ENCODE assay signal across 13 mouse cellular contexts in genomic region chr5:102793536-102793935, GRCm38 (mm10).
DNase-seq lines count a peak whose midpoint lies in the region; ATAC-seq and TF ChIP-seq lines count a peak whose summit lies in the region.
"Had no signal": no experiment of that assay in that cellular context is flagged by ENCODE, and none has a peak within 500 bp of the region (broad histone marks: within the 10 kb centered on the region; RNA-seq: fewer than 3 reads in every experiment).

No protein-coding gene starts in this region.

- H3K36me3 ChIP-seq in lung, embryonic 14.5 days (ENCODE audit: insufficient read depth): no peaks in the 10 kb centered on the region
- no peaks in the 10 kb centered on the region for H3K36me3 ChIP-seq in thymus, adult 2 months (ENCODE audit: control insufficient read depth, insufficient read depth, low read length)
- H3K36me3 ChIP-seq in liver, embryonic 12.5 days: no peaks in the 10 kb centered on the region
- H3K36me3 ChIP-seq: midbrain, embryonic 10.5 days had no signal

- WGBS in lung, embryonic 14.5 days: 77% methylated on average over 11 of the region's 11 CpGs
- 88% methylated on average over 11 of the region's 11 CpGs for WGBS in thymus, adult 2 months
- WGBS in liver, embryonic 12.5 days (ENCODE audit: insufficient replicate concordance): 70% methylated on average over 11 of the region's 11 CpGs

- ATAC-seq in lung, embryonic 14.5 days (ENCODE audit: insufficient read depth): no peak
- no peak for ATAC-seq in liver, embryonic 12.5 days
- ATAC-seq: forebrain, embryonic 16.5 days; intestine, postnatal 0 days had no signal

- H3K9me3 ChIP-seq in lung, embryonic 14.5 days (ENCODE audit: low read depth, low read length): no peaks in the 10 kb centered on the region
- no peaks in the 10 kb centered on the region for H3K9me3 ChIP-seq in liver, embryonic 12.5 days (replicated peaks)
- H3K9me3 ChIP-seq: midbrain, embryonic 10.5 days had no signal

- no peak overlapping the region for H3K4me3 ChIP-seq in lung, embryonic 14.5 days (ENCODE audit: low read depth, low read length)
- no peak overlapping the region for H3K4me3 ChIP-seq in thymus, adult 2 months (ENCODE audit: control insufficient read depth, insufficient read depth, low read length)
- no peak overlapping the region for H3K4me3 ChIP-seq in liver, embryonic 12.5 days
- H3K4me3 ChIP-seq: midbrain, embryonic 10.5 days had no signal

- no peaks in the 10 kb centered on the region for H3K27me3 ChIP-seq in lung, embryonic 14.5 days (ENCODE audit: insufficient read depth, low read length)
- no peaks in the 10 kb centered on the region for H3K27me3 ChIP-seq in thymus, adult 2 months (ENCODE audit: control insufficient read depth, insufficient read depth, low read length)
- H3K27me3 ChIP-seq in liver, embryonic 12.5 days (replicated peaks): no peaks in the 10 kb centered on the region

- H3K9ac ChIP-seq in lung, embryonic 14.5 days: no peak overlapping the region
- no peak overlapping the region for H3K9ac ChIP-seq in liver, embryonic 12.5 days

- DNase-seq in adrenal gland, adult 2 months: peak; percentile 20
- DNase-seq in adrenal gland, postnatal 25 days: no peak
- peak; percentile 33 for DNase-seq in urinary bladder, postnatal 14 days (ENCODE audit: low spot score)
- DNase-seq in urinary bladder, postnatal 4 days (ENCODE audit: low spot score in 2 of 2): no peak
- DNase-seq in lung, embryonic 14.5 days: peak; percentile 56
- no peak for DNase-seq in yolk sac, embryonic 10.5 days (ENCODE audit: low spot score)
- DNase-seq in thymus, adult 2 months: no peak
- DNase-seq: cerebellum, adult 11-12 months; liver had no signal

- no peak for TF ChIP-seq CTCF in lung, embryonic 14.5 days (IDR thresholded peaks at IDR 0.05; ENCODE audit: low read depth)
- TF ChIP-seq CTCF in thymus, adult 2 months (IDR thresholded peaks at IDR 0.05; ENCODE audit: borderline replicate concordance, control insufficient read depth, extremely low read depth, insufficient read depth, low read length, poor library complexity): no peak

- no peak overlapping the region for H3K4me2 ChIP-seq in lung, embryonic 14.5 days
- no peak overlapping the region for H3K4me2 ChIP-seq in liver, embryonic 12.5 days

- H3K27ac ChIP-seq in lung, embryonic 14.5 days (ENCODE audit: low read depth): no peak overlapping the region
- no peak overlapping the region for H3K27ac ChIP-seq in thymus, adult 2 months (ENCODE audit: control insufficient read depth, insufficient read depth, low read length)
- H3K27ac ChIP-seq in liver, embryonic 12.5 days: no peak overlapping the region
- H3K27ac ChIP-seq: midbrain, embryonic 10.5 days had no signal

- no peaks in the 10 kb centered on the region for H3K4me1 ChIP-seq in lung, embryonic 14.5 days (ENCODE audit: insufficient read depth)
- no peaks in the 10 kb centered on the region for H3K4me1 ChIP-seq in thymus, adult 2 months (replicated peaks; ENCODE audit: control insufficient read depth, insufficient read depth, low read length)
- H3K4me1 ChIP-seq in liver, embryonic 12.5 days: no peaks in the 10 kb centered on the region

- TF ChIP-seq POLR2A in thymus, adult 2 months (IDR thresholded peaks at IDR 0.05; ENCODE audit: control insufficient read depth, extremely low read depth, insufficient read depth, low read length, poor library complexity): no peak

Comparison
In these comparisons a context has a peak if more than half of its experiments do, and no peak if none do; other contexts are left out.
1. DNase-seq: peak in adrenal gland, adult 2 months (single experiment), urinary bladder, postnatal 14 days (single experiment) and lung, embryonic 14.5 days (single experiment); none in adrenal gland, postnatal 25 days (single experiment), urinary bladder, postnatal 4 days (0 of 2), yolk sac, embryonic 10.5 days (single experiment) and thymus, adult 2 months (single experiment).